Mouse (Mus musculus): ENCODE results near the gene Prune2. TPM values are rescaled to one million over a fixed set of nuclear protein-coding genes. Genes with fewer than 3 reads are reported as not detected.

Prune2 gene
- total RNA-seq, 4 experiments from 2014 or later, result 3.5 to 8.0 (median 5.6) TPM

DNA sequence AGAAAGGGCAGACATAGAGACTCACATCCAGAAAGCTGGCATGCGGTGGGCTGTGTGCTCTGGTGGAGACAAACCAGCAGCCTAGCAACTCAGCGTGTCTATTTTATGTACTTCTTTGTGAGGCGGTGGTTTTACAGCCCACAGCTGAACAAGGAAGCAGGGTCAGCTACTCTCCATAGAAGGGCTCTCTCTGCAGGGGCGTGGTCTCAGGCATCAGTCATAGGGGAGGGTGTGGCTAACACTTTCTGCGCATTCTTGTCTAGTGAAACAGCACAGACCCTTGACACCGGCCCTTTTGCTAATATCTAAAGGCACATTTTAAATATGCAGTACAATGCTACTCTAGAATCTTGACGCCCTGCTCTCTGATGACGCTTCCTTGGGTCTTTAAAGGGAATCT lies 300.5 kb downstream of the Prune2 start:
- DNase-seq (ENCODE audit: low spot score in 2 of 2), result no peak

DNA sequence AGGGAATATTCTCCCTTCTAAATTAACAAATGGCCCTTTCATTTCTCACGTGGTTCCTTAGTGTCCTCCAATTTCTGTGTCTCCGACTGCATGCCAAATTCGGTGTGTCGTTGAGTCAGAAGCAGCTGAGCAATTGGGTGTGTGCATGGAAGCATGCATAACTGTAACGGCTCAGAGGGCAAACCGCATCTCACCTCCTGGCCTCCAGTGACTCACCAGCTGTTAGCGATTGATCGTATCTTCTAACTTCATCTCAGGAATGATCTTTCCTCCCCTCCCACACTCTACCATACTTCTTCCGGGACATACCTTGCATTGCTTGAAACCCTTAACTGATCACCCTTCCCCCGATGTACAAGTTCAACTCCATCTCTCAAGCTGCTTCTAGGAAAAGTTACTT lies 300.9 kb downstream of the Prune2 start:
- no peak for DNase-seq (ENCODE audit: low spot score in 2 of 2)

DNA sequence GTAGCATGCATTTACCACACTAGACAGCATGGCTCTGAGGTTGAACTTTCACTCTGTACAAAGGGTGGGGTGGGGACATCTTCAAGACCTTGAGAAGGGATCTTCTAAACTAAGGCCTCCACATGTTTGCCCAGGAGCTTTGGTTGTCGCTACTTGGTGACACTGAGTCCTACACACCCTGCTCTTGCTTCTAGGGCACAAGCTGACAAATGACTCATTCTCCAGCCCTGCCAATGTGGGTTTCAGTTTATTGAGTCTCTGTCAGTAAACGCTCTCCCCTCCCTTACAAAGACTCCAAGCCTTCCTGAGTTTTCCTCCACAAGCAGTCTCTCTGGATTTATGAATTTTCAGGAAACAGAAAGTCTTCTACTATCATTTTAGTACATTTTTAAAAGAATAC lies 307.3 kb downstream of the Prune2 start:
- DNase-seq (ENCODE audit: low spot score in 2 of 2), result no peak

DNA sequence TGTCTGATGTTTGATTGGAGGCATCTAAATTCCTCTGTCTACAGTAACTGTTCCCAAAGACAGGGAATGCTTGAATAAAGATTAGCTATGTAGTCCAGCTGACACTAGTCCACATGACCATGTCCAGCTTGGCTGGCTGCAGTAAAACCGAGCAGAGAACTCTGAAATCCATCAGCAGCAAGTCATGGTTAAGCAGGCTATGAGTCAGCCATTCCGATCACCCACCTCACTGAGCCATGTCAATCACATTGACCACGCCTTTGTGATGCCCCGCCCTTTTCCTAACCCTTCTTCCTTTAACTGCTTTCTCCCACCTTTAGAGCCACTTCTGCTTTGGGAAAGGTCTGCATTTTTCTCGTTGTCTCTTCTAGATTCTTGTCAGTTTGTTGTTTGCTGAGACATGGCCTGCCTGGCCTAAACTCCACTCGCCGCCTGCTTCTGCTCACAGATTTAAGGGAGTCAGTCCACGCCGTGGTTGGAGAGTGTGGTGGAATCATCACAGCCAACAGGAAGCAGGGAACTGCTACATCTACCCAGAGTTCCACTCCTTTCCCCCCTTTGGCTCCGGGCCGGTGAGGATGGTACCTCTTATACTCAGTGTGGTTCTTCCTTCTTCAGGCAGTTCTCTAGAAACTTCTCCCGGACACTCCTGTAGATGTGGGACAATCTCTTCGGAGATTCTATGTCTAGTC lies 307.9 kb downstream of the Prune2 start:
- no peak for DNase-seq (ENCODE audit: low spot score in 2 of 2)

DNA sequence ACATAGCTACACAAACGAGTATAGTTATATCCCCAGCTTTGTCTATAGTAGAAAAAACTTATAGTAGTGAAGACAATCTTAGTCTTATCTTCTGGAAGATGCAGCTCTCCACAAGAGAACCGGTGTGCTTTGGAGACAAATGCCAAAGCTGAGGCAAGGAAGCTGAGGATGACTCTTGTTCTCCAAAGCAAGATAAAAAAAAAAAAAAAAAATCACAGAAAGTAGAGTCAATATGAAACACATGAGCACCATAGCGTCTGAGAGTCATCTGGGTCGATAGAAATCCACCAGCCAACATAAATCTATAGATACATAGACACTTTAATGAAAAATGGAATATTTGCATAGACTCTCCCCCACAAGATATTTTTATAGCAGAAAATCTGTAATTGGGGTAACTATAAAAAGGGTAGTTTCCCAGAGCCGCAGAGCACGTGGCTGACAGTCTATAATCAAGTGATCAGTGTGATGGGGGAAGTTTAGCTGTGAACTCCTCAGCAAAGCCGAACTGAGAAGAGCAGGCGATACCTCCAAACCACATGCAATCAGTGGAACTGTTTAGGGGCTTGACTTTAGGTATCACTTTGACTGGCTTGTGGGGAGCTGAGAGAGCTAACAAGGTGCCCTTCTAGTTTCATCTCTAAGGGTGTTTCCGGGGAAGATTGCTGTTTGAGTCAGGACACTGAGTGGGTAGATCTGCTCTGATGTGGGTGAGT lies 308.7 kb downstream of the Prune2 start:
- DNase-seq (ENCODE audit: low spot score in 2 of 2), result no peak

DNA sequence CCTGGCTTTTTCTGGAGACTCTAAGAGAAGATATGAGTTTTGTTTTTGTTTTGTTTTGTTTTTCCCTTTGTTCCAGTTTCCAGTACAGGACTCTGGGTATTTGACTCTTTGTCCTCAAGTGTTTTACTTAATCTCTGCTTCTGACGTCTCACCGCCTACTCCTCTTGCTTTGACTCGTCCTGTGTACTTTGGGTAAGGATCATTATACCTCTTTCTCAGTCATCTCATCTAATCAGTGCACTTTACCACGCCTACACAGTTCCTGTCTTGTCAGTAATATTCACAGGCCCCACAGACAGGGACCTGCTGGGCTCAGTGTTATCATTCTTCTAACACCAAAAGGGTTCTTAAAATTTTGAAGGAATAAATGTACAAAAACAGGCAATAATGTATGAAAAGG lies 312.8 kb downstream of the Prune2 start:
- DNase-seq (ENCODE audit: low spot score in 2 of 2), result no peak

DNA sequence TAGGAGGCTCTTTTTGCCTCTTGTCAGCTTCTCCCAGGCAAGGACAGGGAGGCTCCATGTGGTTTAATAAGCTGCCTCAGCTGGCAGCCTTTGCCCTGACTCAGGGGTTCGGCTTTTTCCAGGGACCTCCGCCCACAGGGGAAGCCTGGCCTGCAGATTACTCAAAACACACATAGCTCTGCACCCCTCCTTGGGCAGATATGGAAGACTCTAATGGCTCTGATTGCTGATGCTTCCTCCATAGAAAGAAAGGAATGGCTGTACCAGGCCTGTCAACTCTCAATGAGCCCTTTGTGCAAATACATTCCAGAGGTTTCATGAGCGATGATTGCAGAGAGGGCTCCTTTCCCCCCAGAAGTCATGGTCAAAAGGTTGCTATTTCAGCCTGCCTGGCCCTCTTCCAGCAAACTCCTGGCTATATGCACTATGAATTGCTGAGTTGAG lies 315.3 kb downstream of the Prune2 start:
- DNase-seq (ENCODE audit: low spot score in 2 of 2), result no peak

DNA sequence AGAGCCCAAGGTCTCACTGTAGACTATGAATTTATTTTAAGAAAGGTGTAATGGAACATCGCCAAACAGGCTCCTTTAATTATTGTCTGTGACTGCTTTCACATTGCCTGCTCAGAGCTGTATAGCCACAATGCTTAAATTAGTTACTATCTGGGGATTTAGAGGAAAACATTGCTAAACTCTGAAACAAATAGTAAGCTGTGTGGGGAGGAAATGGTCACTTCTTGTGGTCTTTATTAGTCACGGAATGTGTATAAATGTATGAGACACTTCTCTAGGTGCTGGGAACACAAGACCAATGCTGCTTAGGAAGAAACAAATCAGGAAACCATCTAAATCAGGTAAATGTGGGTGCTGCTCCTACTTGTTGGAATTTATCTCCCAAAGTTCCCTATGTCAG lies 317.1 kb downstream of the Prune2 start:
- DNase-seq (ENCODE audit: low spot score in 2 of 2), result no peak

Other genes starting within 250 kb of the Prune2 start
- 10 to 100 TPM; 23.9 to 36.7 (median 27.1) TPM for gene Vps13a, start 175.2 kb upstream of the Prune2 start, total RNA-seq (2022)
- not detected for gene Foxb2, start 82.3 kb upstream of the Prune2 start, total RNA-seq (2022)

All from gastrocnemius, adult 8-10 months (tissue).